Mouse (Mus musculus) forebrain, embryonic 16.5 days (tissue): ENCODE measurements around the gene Bcar3. TPM values are rescaled to one million over a fixed set of nuclear protein-coding genes. Genes with fewer than 3 reads are reported as not detected.

Experiments
- ATAC-seq: fragments of 200-750 bp; cut with Nextera tagmentation; 2 replicates; pipeline ENCODE4 v1.8.0; 2017; ENCODE audit warnings: mild to moderate bottlenecking, moderate library complexity
- H3K27ac ChIP-seq: fragments of 300-500 bp; sonication (generic); 2 replicates; pipeline ENCODE4 v1.5.1; 2014; ENCODE audit warnings: low read length, control low read depth
- H3K27me3 ChIP-seq: fragments of 300-500 bp; sonication (generic); replicated peaks from 2 replicates; pipeline ENCODE4 v1.6.1; 2014; ENCODE audit warnings: low read length; ENCODE audit not compliant: control insufficient read depth, insufficient read depth
- H3K36me3 ChIP-seq: fragments of 300-500 bp; sonication (generic); 2 replicates; pipeline ENCODE4 v1.6.1; 2014; ENCODE audit not compliant: control insufficient read depth, insufficient read depth
- H3K4me1 ChIP-seq: fragments of 300-500 bp; sonication (generic); replicated peaks from 2 replicates; pipeline ENCODE4 v1.6.1; 2014; ENCODE audit warnings: low read length; ENCODE audit not compliant: control insufficient read depth, insufficient read depth
- H3K4me2 ChIP-seq: fragments of 300-500 bp; sonication (generic); 2 replicates; pipeline ENCODE4 v1.6.1; 2014; ENCODE audit warnings: mild to moderate bottlenecking, low read length, control low read depth
- H3K4me3 ChIP-seq: fragments of 300-500 bp; sonication (generic); replicated peaks from 2 replicates; pipeline ENCODE4 v1.5.1; 2014; ENCODE audit warnings: mild to moderate bottlenecking, low read length, control low read depth
- H3K9ac ChIP-seq: fragments of 300-500 bp; sonication (generic); replicated peaks from 2 replicates; pipeline ENCODE4 v1.6.1; 2014; ENCODE audit warnings: low read depth, low read length, control low read depth
- H3K9me3 ChIP-seq: fragments of 300-500 bp; sonication (generic); 2 replicates; pipeline ENCODE4 v1.6.1; 2016; ENCODE audit warnings: low read length; ENCODE audit not compliant: control insufficient read depth
- WGBS: fragments of 180-500 bp; shearing (Covaris S2); extraction: QIAGEN DNeasy Blood & Tissue Kit; methylation state at CpG from one replicate; pipeline ENCODE4 v1.1.7; 2014; 5-methylcytosine and 5-hydroxymethylcytosine counted together
- polyA plus RNA-seq: library from polyadenylated mRNA; unstranded; fragments of >200 nt; fragmentation: Nextera tagmentation; extraction: Ambion mirVana; gene quantifications from 2 replicates; pipeline ENCODE4 v1.2.1, GENCODE M21; 2015

Bcar3 gene
- 5.3 and 5.6 TPM in 2 replicates for polyA plus RNA-seq

GRCm38 (mm10) chr3:122293954-122294850 is at the start of gene Bcar3:
TSS of gene Bcar3 (plus strand) at chr3:122294136.
- under 1% methylated on average over 37 of the region's 37 CpGs for WGBS
- peaks cover 30% of the 10 kb centered on the region for H3K4me1 ChIP-seq

GRCm38 (mm10) chr3:122244759-122245158 is 49.2 kb upstream of the Bcar3 start:
- Histone ChIP-seq H3K27me3 (no peaks in the 10 kb centered on the region), H3K4me1 (peaks cover 15% of the 10 kb centered on the region), H3K4me2 (peak overlapping the region; percentile 50), H3K4me3 (peak overlapping the region; percentile 81), H3K9me3 (no peaks in the 10 kb centered on the region), H3K36me3 (no peaks in the 10 kb centered on the region), H3K27ac (peak overlapping the region; percentile 25; the same call in 1 of the 2 replicates), H3K9ac (peak overlapping the region; percentile 42; the same call in 1 of the 2 replicates)
- WGBS, result 38% methylated on average over 6 of the region's 6 CpGs
- ATAC-seq, result no peak

More at GRCm38 (mm10) chr3:122293954-122294850, at the start of gene Bcar3:
- peak within 1 kb of the TSS; percentile 92 for H3K4me3 ChIP-seq
- peak within 1 kb of the TSS; percentile 97 for H3K9ac ChIP-seq
- H3K36me3 ChIP-seq, result no peaks in the 10 kb centered on the region
- H3K27me3 ChIP-seq, result no peaks in the 10 kb centered on the region
- H3K9me3 ChIP-seq, result no peaks in the 10 kb centered on the region
- H3K4me2 ChIP-seq, result peak within 1 kb of the TSS; percentile 86
- peak; percentile 89 for ATAC-seq
- H3K27ac ChIP-seq, result peak within 1 kb of the TSS; percentile 99

- peak; percentile 99 for ATAC-seq
- peaks cover 15% of the 10 kb centered on the region for H3K4me1 ChIP-seq
- H3K4me3 ChIP-seq, result peak within 1 kb of the TSS; percentile 81
- peak within 1 kb of the TSS; percentile 57 for H3K4me2 ChIP-seq
- H3K27ac ChIP-seq, result peak within 1 kb of the TSS; percentile 87
- no peaks in the 10 kb centered on the region for H3K27me3 ChIP-seq
- peak within 1 kb of the TSS; percentile 90 for H3K9ac ChIP-seq
- H3K9me3 ChIP-seq, result no peaks in the 10 kb centered on the region
- under 1% methylated on average over 68 of the region's 90 CpGs for WGBS
- no peaks in the 10 kb centered on the region for H3K36me3 ChIP-seq
Measured at GRCm38 (mm10) chr3:122245215-122245877, 48.6 kb upstream of the Bcar3 start, which contains the start of gene Gclm. TSS of gene Gclm (plus strand) at chr3:122245557.

GRCm38 (mm10) chr3:122245878-122246332 is 48.0 kb upstream of the Bcar3 start:
- no peaks in the 10 kb centered on the region for H3K36me3 ChIP-seq
- H3K27ac ChIP-seq, result peak overlapping the region; percentile 87
- no peaks in the 10 kb centered on the region for H3K9me3 ChIP-seq
- H3K4me3 ChIP-seq, result peak overlapping the region; percentile 81
- peak overlapping the region; percentile 57 for H3K4me2 ChIP-seq
- peaks cover 15% of the 10 kb centered on the region for H3K4me1 ChIP-seq
- H3K27me3 ChIP-seq, result no peaks in the 10 kb centered on the region
- peak overlapping the region; percentile 90 for H3K9ac ChIP-seq
- ATAC-seq, result peak; percentile 27
- WGBS, result under 1% methylated on average over 45 of the region's 50 CpGs

GRCm38 (mm10) chr3:122246406-122246805 is 47.5 kb upstream of the Bcar3 start:
- no peaks in the 10 kb centered on the region for H3K27me3 ChIP-seq
- H3K27ac ChIP-seq, result no peak overlapping the region
- H3K4me3 ChIP-seq, result peak overlapping the region; percentile 81

GRCm38 (mm10) chr3:122246986-122247767 is 46.8 kb upstream of the Bcar3 start:
- no peaks in the 10 kb centered on the region; the same call in 1 of the 2 replicates for H3K9me3 ChIP-seq
- ATAC-seq, result no peak
- H3K4me1 ChIP-seq, result peaks cover 15% of the 10 kb centered on the region
- no peaks in the 10 kb centered on the region for H3K36me3 ChIP-seq
- no peaks in the 10 kb centered on the region for H3K27me3 ChIP-seq
- 0 out of 2 replicates have a peak overlapping the region, but pooled peaks have one; percentile 9 for H3K9ac ChIP-seq
- peak overlapping the region; percentile 57 for H3K4me2 ChIP-seq
- no peak overlapping the region for H3K27ac ChIP-seq
- H3K4me3 ChIP-seq, result peak overlapping the region; percentile 81
- 68% methylated on average over 12 of the region's 12 CpGs for WGBS

More at GRCm38 (mm10) chr3:122246406-122246805, 47.5 kb upstream of the Bcar3 start:
- H3K4me2 ChIP-seq, result peak overlapping the region; percentile 57
- no peaks in the 10 kb centered on the region; the same call in 1 of the 2 replicates for H3K9me3 ChIP-seq
- no peaks in the 10 kb centered on the region for H3K36me3 ChIP-seq
- ATAC-seq, result no peak
- WGBS, result 21% methylated on average over 6 of the region's 6 CpGs
- peaks cover 15% of the 10 kb centered on the region for H3K4me1 ChIP-seq
- peak overlapping the region; percentile 90 for H3K9ac ChIP-seq

- H3K27me3 ChIP-seq, result no peaks in the 10 kb centered on the region
- WGBS, result 100% methylated on average over 2 of the region's 2 CpGs
- no peak overlapping the region for H3K4me3 ChIP-seq
- no peak overlapping the region for H3K9ac ChIP-seq
- no peak overlapping the region for H3K4me2 ChIP-seq
- no peak overlapping the region for H3K27ac ChIP-seq
- no peaks in the 10 kb centered on the region for H3K36me3 ChIP-seq
- no peak for ATAC-seq
- no peaks in the 10 kb centered on the region; the same call in 1 of the 2 replicates for H3K9me3 ChIP-seq
- H3K4me1 ChIP-seq, result peaks cover 15% of the 10 kb centered on the region
Measured at GRCm38 (mm10) chr3:122247768-122248100, 46.2 kb upstream of the Bcar3 start.

- Histone ChIP-seq H3K27ac (no peak overlapping the region), H3K9me3 (no peaks in the 10 kb centered on the region; the same call in 1 of the 2 replicates), H3K27me3 (no peaks in the 10 kb centered on the region), H3K4me3 (no peak overlapping the region), H3K36me3 (no peaks in the 10 kb centered on the region), H3K4me1 (peaks cover 3% of the 10 kb centered on the region), H3K9ac (no peak overlapping the region), H3K4me2 (no peak overlapping the region)
- ATAC-seq, result no peak
- WGBS, result 47% methylated on average over 3 of the region's 3 CpGs
Measured at GRCm38 (mm10) chr3:122252466-122253253, 41.3 kb upstream of the Bcar3 start.
